Mouse (Mus musculus) neural tube, embryonic 11.5 days (tissue): ENCODE results near the gene Cmah. TPM values are rescaled to one million over a fixed set of nuclear protein-coding genes. Genes with fewer than 3 reads are reported as not detected.
"Not testable (repeated sequence)": the region's sequence is repeated elsewhere in the genome, so short reads cannot be mapped to it uniquely, and the experiment has no call there.

ENCODE experiments used
- ATAC-seq: fragments of 200-750 bp; cut with Nextera tagmentation; 2 replicates; pipeline ENCODE4 v1.8.0; 2017; ENCODE audit warnings: moderate number of reproducible peaks, mild to moderate bottlenecking, moderate TSS enrichment, moderate library complexity; ENCODE audit not compliant: insufficient read depth, low FRiP score, low TSS enrichment
- DNase-seq: peaks from one replicate; pipeline ENCODE4 v3.0.0-alpha.2; 2015; ENCODE audit warnings: low spot score
- H3K27ac ChIP-seq: fragments of 300-500 bp; sonication (generic); 2 replicates; pipeline ENCODE4 v1.5.1; 2014; ENCODE audit warnings: low read depth, mild to moderate bottlenecking, low read length
- H3K27me3 ChIP-seq: fragments of 300-500 bp; sonication (generic); 2 replicates; pipeline ENCODE4 v1.6.1; 2014; ENCODE audit warnings: mild to moderate bottlenecking, low read length, mixed read lengths; ENCODE audit not compliant: control insufficient read depth, insufficient read depth
- H3K36me3 ChIP-seq: fragments of 300-500 bp; sonication (generic); 2 replicates; pipeline ENCODE4 v1.6.1; 2014; ENCODE audit warnings: mild to moderate bottlenecking, low read length, moderate library complexity, mixed read lengths; ENCODE audit not compliant: control insufficient read depth, insufficient read depth
- H3K4me1 ChIP-seq: fragments of 300-500 bp; sonication (generic); 2 replicates; pipeline ENCODE4 v1.6.1; 2014; ENCODE audit warnings: low read length, mixed read lengths; ENCODE audit not compliant: control insufficient read depth, insufficient read depth
- H3K4me2 ChIP-seq: fragments of 300-500 bp; sonication (generic); 2 replicates; pipeline ENCODE4 v1.6.1; 2014; ENCODE audit warnings: low read depth, mild to moderate bottlenecking, moderate library complexity
- H3K4me3 ChIP-seq: fragments of 300-500 bp; sonication (generic); 2 replicates; pipeline ENCODE4 v1.5.1; 2014; ENCODE audit warnings: low read depth, low read length
- H3K9ac ChIP-seq: fragments of 300-500 bp; sonication (generic); 2 replicates; pipeline ENCODE4 v1.6.1; 2014; ENCODE audit warnings: mild to moderate bottlenecking, low read length
- H3K9me3 ChIP-seq: fragments of 300-500 bp; sonication (generic); 2 replicates; pipeline ENCODE4 v1.6.1; 2016; ENCODE audit warnings: low read length; ENCODE audit not compliant: control insufficient read depth
- WGBS: fragments of 180-500 bp; shearing (Covaris S2); extraction: QIAGEN DNeasy Blood & Tissue Kit; methylation state at CpG from one replicate; pipeline ENCODE4 v1.1.7; 2014; 5-methylcytosine and 5-hydroxymethylcytosine counted together
- polyA plus RNA-seq: library from polyadenylated mRNA; unstranded; fragments of >200 nt; fragmentation: Nextera tagmentation; extraction: Ambion mirVana; gene quantifications from 2 replicates; pipeline ENCODE4 v1.2.1, GENCODE M21; 2014

Cmah gene
- polyA plus RNA-seq, 1 experiment from 2014 or later = 0.34 TPM

DNA sequence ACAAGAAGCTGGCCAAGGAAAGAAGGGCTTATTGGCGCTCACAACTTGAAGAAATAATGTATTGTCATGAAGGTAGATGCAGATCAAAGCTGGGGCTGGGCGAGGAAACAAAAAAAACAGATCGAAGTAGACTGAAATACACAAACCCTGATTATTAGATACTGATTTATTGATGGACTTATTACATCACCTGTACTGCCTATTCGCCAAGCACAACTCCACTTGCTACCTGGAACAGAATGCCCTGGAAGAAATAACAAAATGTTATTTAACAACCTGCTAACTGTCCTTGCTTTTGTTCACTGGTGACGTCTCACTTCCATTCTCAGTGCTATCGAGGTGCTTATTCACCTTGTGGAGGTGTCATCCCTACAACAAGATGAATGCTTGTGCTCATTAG lies 38.0 kb downstream of the Cmah start:
- no peaks in the 10 kb centered on the region for H3K36me3 ChIP-seq
- H3K9ac ChIP-seq = no peak overlapping the region
- H3K27me3 ChIP-seq = no peaks in the 10 kb centered on the region
- 96% methylated on average over 6 of the region's 6 CpGs for WGBS
- H3K4me3 ChIP-seq = no peak overlapping the region
- DNase-seq (no peak), ATAC-seq (no peak)
- no peaks in the 10 kb centered on the region for H3K9me3 ChIP-seq
- H3K4me2 ChIP-seq = no peak overlapping the region
- no peaks in the 10 kb centered on the region for H3K4me1 ChIP-seq
- H3K27ac ChIP-seq = no peak overlapping the region

DNA sequence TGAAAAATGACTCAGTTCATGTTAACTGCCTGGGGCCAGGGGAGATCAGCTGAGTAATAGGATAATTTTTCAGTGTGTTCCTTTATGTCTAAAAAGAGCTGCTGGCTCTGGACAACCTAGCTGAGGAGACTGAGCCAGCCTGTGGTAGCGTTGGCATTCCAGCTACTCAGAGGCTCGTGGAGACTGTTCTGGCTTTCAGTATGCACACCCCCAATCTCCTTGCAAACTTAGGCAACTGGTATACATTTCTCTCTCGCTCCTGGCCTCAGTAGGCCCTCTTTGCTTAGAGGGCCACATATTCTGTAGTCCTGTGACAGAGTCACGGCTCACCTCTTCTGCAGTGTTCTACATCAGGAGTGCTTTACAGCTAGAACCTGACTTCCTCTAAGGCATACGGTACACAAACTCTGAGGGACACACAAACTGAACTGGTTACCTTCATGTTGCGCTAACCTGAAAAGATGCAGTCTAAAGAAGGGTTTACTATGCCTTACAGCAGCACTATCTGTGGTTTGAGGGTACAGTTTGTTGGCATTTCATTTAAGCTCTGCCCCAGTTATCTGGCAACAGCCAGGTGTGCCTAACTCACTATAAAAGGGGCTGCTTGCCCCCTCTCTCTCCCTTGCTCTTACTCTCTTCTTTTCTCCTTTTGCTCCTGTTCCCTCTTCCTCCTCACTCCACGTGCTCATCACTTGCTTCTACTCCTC lies 45.8 kb downstream of the Cmah start:
- Histone ChIP-seq H3K4me1 (no peaks in the 10 kb centered on the region), H3K36me3 (no peaks in the 10 kb centered on the region), H3K9ac (no peak overlapping the region), H3K27ac (no peak overlapping the region), H3K9me3 (no peaks in the 10 kb centered on the region), H3K4me2 (no peak overlapping the region), H3K4me3 (no peak overlapping the region), H3K27me3 (no peaks in the 10 kb centered on the region)
- DNase-seq = no peak
- WGBS = 85% methylated on average over 7 of the region's 7 CpGs
- ATAC-seq = no peak

DNA sequence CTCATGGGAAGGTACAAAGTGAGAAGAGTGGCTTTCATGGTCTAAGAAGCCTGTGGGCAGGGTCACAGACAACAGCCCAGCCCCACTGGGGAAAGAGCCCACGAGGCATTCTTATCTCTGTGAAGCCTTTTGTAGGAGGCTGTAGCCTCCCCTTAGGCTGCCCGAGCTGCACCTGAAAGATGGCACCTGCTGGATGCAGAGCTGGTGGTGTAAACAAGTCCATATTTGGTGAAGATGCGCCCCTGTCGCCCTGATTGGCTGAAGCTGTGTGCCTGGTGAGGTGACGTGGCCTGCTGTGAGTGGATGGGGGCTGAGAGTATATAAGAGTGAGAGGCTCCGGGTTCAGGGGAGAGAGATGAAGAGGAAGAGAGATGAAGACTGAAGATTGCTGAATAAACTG lies 47.4 kb downstream of the Cmah start:
- WGBS = 86% methylated on average over 6 of the region's 6 CpGs
- H3K4me2 ChIP-seq, H3K27ac ChIP-seq, H3K4me3 ChIP-seq, H3K36me3 ChIP-seq, ATAC-seq, H3K4me1 ChIP-seq, H3K27me3 ChIP-seq, H3K9me3 ChIP-seq, DNase-seq, H3K9ac ChIP-seq: not testable (repeated sequence)

DNA sequence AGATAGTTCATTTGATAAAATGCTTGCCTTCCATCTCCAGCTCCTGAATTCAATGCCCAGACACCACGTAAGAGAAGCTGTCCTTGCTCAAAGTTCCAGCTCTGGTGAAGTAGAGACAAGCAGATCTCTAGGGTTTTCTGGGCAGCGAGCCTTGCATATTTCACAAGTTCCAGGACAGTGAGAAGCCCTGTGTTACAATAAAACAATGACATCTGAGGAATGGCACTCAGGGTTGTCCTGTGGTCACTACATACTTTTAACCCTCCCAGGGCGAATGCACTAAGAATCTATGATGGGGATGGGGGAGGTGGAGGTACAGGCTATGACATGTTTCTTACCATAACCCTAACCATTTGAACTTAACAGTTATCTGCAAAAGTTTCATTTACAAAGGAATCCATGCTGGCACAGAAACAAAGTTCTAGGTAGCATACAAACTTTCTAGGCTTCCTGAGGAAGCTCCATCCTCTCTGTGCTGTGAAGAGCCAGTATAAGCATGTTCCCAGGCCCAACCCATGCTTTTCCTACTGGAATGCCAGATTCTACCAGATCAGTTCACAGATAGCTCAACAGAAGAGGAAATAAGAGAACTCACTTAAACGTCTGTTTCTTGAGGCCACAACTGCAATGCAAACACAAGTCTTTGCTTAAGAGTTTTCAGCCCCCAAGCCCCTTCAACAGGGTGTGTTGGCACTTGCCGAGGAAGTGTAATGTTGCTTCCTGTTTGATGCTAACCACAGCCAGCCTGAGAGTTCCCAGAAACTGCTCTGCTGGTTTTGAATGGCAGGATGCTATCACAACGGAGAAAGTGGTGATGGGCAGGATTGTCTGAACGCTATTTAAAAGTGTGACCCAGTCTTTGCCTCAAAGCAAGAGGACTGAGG lies 48.4 kb downstream of the Cmah start:
- H3K4me3 ChIP-seq = no peak overlapping the region
- H3K36me3 ChIP-seq = no peaks in the 10 kb centered on the region
- H3K27me3 ChIP-seq = no peaks in the 10 kb centered on the region
- H3K27ac ChIP-seq = no peak overlapping the region
- no peaks in the 10 kb centered on the region for H3K9me3 ChIP-seq
- WGBS = 81% methylated on average over 7 of the region's 7 CpGs
- no peak overlapping the region for H3K9ac ChIP-seq
- no peak overlapping the region for H3K4me2 ChIP-seq
- no peak for ATAC-seq
- no peak for DNase-seq
- no peaks in the 10 kb centered on the region for H3K4me1 ChIP-seq

DNA sequence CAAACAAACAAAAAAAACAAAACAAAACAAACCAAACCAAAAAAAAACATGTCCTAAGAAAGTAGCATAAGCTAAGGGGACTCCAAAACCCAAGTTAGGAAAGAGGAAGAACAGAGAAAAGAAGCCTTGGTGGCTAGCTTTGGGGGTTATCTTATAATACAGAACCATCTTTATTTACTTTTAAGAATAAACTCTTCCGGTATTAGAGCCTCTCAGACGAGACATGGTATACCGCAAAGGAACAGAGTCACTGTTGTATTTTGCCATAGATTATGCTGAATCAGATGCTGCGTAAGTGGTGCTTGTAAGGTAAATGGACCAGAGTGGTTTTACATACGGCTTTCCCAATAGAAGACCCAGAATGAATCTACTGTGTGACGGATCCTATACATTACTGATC lies 53.5 kb downstream of the Cmah start:
- H3K27me3 ChIP-seq = no peaks in the 10 kb centered on the region

DNA sequence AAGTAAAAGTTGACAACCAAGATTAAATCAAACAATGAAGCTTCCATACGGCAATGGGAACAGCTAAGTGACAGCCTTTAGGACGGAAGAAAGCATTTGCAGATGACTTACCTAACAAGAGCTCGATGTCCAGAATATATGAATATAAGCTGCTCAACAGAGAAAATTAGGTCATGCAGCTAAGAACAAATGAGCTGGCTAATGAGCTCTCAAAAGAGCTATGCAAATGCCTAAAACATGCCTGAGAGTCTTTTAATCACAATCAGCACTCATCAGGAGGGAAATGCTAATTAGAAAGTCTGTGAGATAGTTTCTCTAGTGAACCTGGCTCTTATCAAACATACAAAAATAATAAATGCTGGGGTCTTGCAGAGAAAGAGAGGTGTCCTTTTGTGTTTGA lies 56.7 kb downstream of the Cmah start:
- WGBS = 80% methylated on average over 3 of the region's 3 CpGs
- Histone ChIP-seq H3K9ac (no peak overlapping the region), H3K9me3 (no peaks in the 10 kb centered on the region), H3K27ac (no peak overlapping the region), H3K36me3 (no peaks in the 10 kb centered on the region), H3K4me2 (no peak overlapping the region), H3K4me3 (no peak overlapping the region), H3K27me3 (no peaks in the 10 kb centered on the region), H3K4me1 (no peaks in the 10 kb centered on the region)
- ATAC-seq (no peak), DNase-seq (no peak)

More for the DNA sequence above, 53.5 kb downstream of the Cmah start:
- H3K4me1 ChIP-seq = no peaks in the 10 kb centered on the region
- no peak overlapping the region for H3K9ac ChIP-seq
- H3K9me3 ChIP-seq = no peaks in the 10 kb centered on the region
- H3K27ac ChIP-seq = no peak overlapping the region
- no peak for DNase-seq
- no peaks in the 10 kb centered on the region for H3K36me3 ChIP-seq
- no peak overlapping the region for H3K4me2 ChIP-seq
- no peak for ATAC-seq
- no peak overlapping the region for H3K4me3 ChIP-seq
- 88% methylated on average over 6 of the region's 6 CpGs for whole genome bisulfite sequencing

DNA sequence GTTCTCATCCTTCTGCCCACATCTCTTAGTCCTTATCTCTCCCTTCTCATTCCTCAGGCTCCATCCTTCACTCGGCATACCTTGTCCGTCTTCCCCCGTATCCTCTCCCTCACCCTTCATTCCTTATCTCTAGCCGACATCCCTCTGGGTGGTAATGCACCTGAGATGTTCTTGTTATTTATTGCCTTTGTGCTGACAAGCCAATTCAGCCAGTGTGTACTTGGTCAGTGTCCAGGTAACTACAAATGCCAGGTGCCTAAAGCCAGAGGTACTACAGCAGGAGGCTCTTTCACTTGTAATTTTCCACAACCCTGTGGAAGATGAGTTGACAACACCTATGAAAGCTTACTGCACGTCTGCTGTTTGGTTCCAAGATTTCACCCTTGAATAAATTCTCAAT lies 64.7 kb downstream of the Cmah start:
- Histone ChIP-seq H3K4me1 (no peaks in the 10 kb centered on the region), H3K9ac (no peak overlapping the region), H3K27me3 (no peaks in the 10 kb centered on the region), H3K9me3 (no peaks in the 10 kb centered on the region), H3K4me3 (no peak overlapping the region), H3K4me2 (no peak overlapping the region), H3K36me3 (no peaks in the 10 kb centered on the region), H3K27ac (no peak overlapping the region)
- no peak for DNase-seq
- WGBS = 90% methylated on average over 5 of the region's 5 CpGs
- no peak for ATAC-seq

DNA sequence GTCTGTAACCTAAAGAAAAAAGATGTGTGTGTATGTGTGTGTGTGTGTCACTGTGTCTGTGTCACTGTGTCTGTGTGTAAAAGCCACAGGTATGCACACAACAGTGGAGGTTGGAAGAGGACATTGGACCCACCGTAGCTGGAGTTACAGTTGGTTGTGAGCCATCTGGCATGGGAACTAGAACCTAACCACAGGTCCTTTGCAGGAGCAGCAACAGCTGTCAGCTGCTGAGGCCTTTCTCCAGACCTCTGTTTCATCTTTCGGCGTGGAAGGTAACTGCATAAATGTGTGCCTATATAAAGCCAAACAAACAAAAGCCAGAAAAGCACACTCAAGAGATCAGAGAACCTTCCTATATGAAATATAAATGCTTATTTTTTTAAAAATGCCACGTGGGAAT lies 65.5 kb downstream of the Cmah start:
- no peak overlapping the region for H3K9ac ChIP-seq
- H3K4me3 ChIP-seq = no peak overlapping the region
- ATAC-seq = no peak
- H3K4me2 ChIP-seq = no peak overlapping the region
- WGBS = 78% methylated on average over 4 of the region's 4 CpGs
- DNase-seq = no peak
- H3K27ac ChIP-seq = no peak overlapping the region
- no peaks in the 10 kb centered on the region for H3K27me3 ChIP-seq
- no peaks in the 10 kb centered on the region for H3K9me3 ChIP-seq
- no peaks in the 10 kb centered on the region for H3K36me3 ChIP-seq
- no peaks in the 10 kb centered on the region for H3K4me1 ChIP-seq

DNA sequence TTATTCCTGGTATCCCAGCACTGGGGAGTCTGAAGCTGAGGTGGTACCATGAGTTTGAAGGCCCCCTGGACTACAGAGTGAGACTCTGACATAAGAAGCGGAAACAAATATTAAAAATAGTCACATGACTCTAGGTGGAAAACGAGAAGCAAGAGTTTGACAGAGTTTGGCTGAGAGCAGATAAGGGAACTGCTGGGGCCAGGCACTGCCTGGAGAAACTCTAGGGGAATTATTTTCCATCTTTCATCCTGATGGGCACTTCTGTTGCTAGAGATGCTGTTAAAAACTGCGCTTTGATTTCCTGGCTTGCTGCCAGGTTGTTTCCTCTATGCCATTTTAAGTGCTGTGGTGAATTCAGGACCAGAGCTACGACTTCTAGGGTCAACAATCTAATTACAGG lies 65.9 kb downstream of the Cmah start:
- H3K9me3 ChIP-seq = no peaks in the 10 kb centered on the region
- no peak overlapping the region for H3K9ac ChIP-seq
- no peak overlapping the region for H3K27ac ChIP-seq
- H3K4me3 ChIP-seq = no peak overlapping the region
- DNase-seq = no peak
- no peaks in the 10 kb centered on the region for H3K27me3 ChIP-seq
- H3K36me3 ChIP-seq = no peaks in the 10 kb centered on the region
- 70% methylated on average over 4 of the region's 4 CpGs for WGBS
- H3K4me2 ChIP-seq = no peak overlapping the region
- no peaks in the 10 kb centered on the region for H3K4me1 ChIP-seq
- ATAC-seq = no peak
